Mouse (Mus musculus): ENCODE results near the gene Ptpn13. TPM values are rescaled to one million over a fixed set of nuclear protein-coding genes. Genes with fewer than 3 reads are reported as not detected.

Ptpn13 gene
- total and polyA plus RNA-seq, 3 experiments = 0.04 TPM; not detected in 2

DNA sequence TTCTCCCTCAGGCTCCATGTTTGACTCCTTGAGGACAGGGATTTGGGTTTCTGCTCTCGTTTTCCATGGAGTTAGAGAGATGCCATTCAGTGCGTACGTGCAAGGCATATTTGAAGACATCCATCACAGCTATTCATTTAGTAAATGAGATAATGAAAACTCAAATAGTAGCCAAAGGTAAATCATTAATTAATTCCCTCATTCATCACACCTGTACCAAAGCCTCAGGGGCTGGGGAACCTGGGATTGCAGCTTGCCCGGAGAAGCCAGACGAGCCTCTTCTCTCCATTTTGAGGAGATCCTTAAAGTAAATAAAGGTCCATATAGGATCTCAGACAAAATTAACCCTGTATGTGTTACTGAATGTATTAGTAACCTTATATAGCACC, 1.1 kb upstream of the Ptpn13 start:
- no peaks in the 10 kb centered on the region for H3K36me3 ChIP-seq (replicated peaks in 1 of 2; ENCODE audit: control insufficient read depth in 1 of 2, insufficient read depth in 1 of 2, low read length in 1 of 2)
- dilution Hi-C loops (cut with MboI; ENCODE audit: extremely low pct_ligation_motif_present, extremely low pct_unique_long_range_greater_than_20kb, low sequenced_read_pairs) = no loop called here
- H3K4me1 ChIP-seq (ENCODE audit: control insufficient read depth in 1 of 2, insufficient read depth in 2 of 2) = peaks cover 0 to 15% of the 10 kb centered on the region in 2 experiments; a peak in 2 of 4 replicates
- H3K9ac ChIP-seq (ENCODE audit: insufficient read depth, low read depth) = no peak overlapping the region
- H3K27ac ChIP-seq (ENCODE audit: insufficient read depth, low read depth) = no peak overlapping the region
- no peak for TF ChIP-seq HCFC1 (IDR thresholded peaks at IDR 0.05; ENCODE audit: low read depth, low read length)
- TF ChIP-seq ELF1 (IDR thresholded peaks at IDR 0.05; ENCODE audit: low read depth, low read length) = no peak
- no peak for TF ChIP-seq MXI1 (IDR thresholded peaks at IDR 0.05; ENCODE audit: low read depth, low read length)
- no peak for TF ChIP-seq EP300 (IDR thresholded peaks at IDR 0.05; ENCODE audit: low read length)
- no peak for TF ChIP-seq RAD21 (IDR thresholded peaks at IDR 0.05; ENCODE audit: low read depth, low read length)
- no peak for TF ChIP-seq SMC3 (IDR thresholded peaks at IDR 0.05; ENCODE audit: low read depth, low read length)
- no peak for TF ChIP-seq E2F4 (IDR thresholded peaks at IDR 0.05; ENCODE audit: insufficient replicate concordance, low read depth, low read length)
- TF ChIP-seq ETS1 (conservative IDR thresholded peaks at IDR 0.05; ENCODE audit: low read depth, low read length) = no peak
- no peak for TF ChIP-seq CHD2 (IDR thresholded peaks at IDR 0.05; ENCODE audit: low read length)
- TF ChIP-seq MAFK (IDR thresholded peaks at IDR 0.05; ENCODE audit: insufficient replicate concordance, low read length) = no peak
- TF ChIP-seq ZC3H11A (IDR thresholded peaks at IDR 0.05; ENCODE audit: low read depth, low read length) = no peak
- TF ChIP-seq JUN (IDR thresholded peaks at IDR 0.05; ENCODE audit: insufficient read depth, low read depth, low read length) = no peak
- TF ChIP-seq MAX (IDR thresholded peaks at IDR 0.05; ENCODE audit: low read length) = no peak
- TF ChIP-seq MEF2A (IDR thresholded peaks at IDR 0.05; ENCODE audit: borderline replicate concordance, low read depth, low read length) = no peak
- TF ChIP-seq SIN3A (IDR thresholded peaks at IDR 0.05; ENCODE audit: low read length) = no peak
- TF ChIP-seq ZMIZ1 (IDR thresholded peaks at IDR 0.05; ENCODE audit: low read depth, low read length) = no peak
- TF ChIP-seq BHLHE40 (IDR thresholded peaks at IDR 0.05; ENCODE audit: low read depth, low read length) = no peak
- TF ChIP-seq CTCF (conservative IDR thresholded peaks at IDR 0.05 in 1 of 2, IDR thresholded peaks at IDR 0.05 in 1 of 2; ENCODE audit: low read depth in 2 of 2, low read length in 2 of 2) = no peak
- H3K4me2 ChIP-seq (ENCODE audit: insufficient read depth, low read depth, poor library complexity, severe bottlenecking) = no peak overlapping the region
- peaks cover 12% of the 10 kb centered on the region for H3K9me3 ChIP-seq (replicated peaks; ENCODE audit: low read length)
- in situ Hi-C loops (cut with MboI; ENCODE audit: low pct_ligation_motif_present, low pct_unique_long_range_greater_than_20kb, low sequenced_read_pairs) = no loop called here
- H3K27me3 ChIP-seq (replicated peaks) = no peaks in the 10 kb centered on the region
- H3K79me2 ChIP-seq (replicated peaks; ENCODE audit: control insufficient read depth, extremely low read depth, insufficient read depth, poor library complexity, severe bottlenecking) = no peaks in the 10 kb centered on the region
- no peak for DNase-seq (ENCODE audit: extremely low read depth)
- H3K4me3 ChIP-seq (replicated peaks in 1 of 3; ENCODE audit: low read depth in 2 of 3, low read length in 2 of 3, poor library complexity in 1 of 3) = no peak overlapping the region

DNA sequence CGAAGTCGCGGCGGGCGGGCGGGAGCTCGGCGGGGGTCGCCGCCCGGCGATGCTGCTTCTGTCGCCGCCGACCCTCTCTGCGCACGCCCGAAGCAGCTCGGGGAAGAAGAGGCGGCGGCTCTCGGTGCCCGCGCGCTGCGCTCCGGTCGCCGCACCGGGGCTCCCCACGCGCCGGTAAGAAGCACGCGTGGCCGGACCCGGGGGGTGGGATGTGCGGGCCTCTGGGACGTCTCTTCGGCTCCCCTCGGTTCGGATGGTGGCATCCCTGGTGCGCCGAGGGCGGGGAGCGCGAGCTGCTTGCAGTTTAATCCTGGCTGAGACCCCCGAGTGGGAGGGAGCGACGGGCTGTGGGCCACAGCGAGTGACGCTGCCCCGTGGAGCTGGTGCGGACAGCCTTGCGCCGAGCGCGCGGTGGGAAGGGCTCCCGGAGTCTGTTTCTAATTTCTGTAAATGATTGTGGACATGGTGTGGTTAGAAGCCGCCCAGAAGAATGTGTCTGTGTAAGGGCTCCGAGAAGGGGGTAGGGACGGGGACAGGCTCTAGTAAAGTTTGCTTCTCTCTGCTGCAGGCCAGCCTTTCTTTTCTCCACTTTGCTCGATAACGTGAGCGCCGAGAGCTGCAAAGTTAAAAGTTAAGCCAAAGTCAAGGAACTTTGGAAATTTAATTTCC, 505 bp downstream of the Ptpn13 start:
- peaks cover 0 to 13% of the 10 kb centered on the region in 2 experiments; a peak in 2 of 4 replicates for H3K4me1 ChIP-seq (ENCODE audit: control insufficient read depth in 1 of 2, insufficient read depth in 2 of 2)
- no peaks in the 10 kb centered on the region for H3K27me3 ChIP-seq (replicated peaks)
- H3K4me3 ChIP-seq (replicated peaks in 1 of 3; ENCODE audit: low read depth in 2 of 3, low read length in 2 of 3, poor library complexity in 1 of 3) = no peak overlapping the region
- no peak overlapping the region for H3K4me2 ChIP-seq (ENCODE audit: insufficient read depth, low read depth, poor library complexity, severe bottlenecking)
- in situ Hi-C loops (cut with MboI; ENCODE audit: low pct_ligation_motif_present, low pct_unique_long_range_greater_than_20kb, low sequenced_read_pairs) = no loop called here
- no peaks in the 10 kb centered on the region for H3K79me2 ChIP-seq (replicated peaks; ENCODE audit: control insufficient read depth, extremely low read depth, insufficient read depth, poor library complexity, severe bottlenecking)
- DNase-seq (ENCODE audit: extremely low read depth) = no peak
- peaks cover 12% of the 10 kb centered on the region for H3K9me3 ChIP-seq (replicated peaks; ENCODE audit: low read length)
- TF ChIP-seq ZKSCAN1 (IDR thresholded peaks at IDR 0.05; ENCODE audit: borderline replicate concordance, low read depth, low read length) = no peak
- TF ChIP-seq POLR2A (IDR thresholded peaks at IDR 0.05; ENCODE audit: low read depth, low read length) = no peak
- TF ChIP-seq IRF4 (IDR thresholded peaks at IDR 0.05; ENCODE audit: low read depth, low read length) = no peak
- no peak for TF ChIP-seq HCFC1 (IDR thresholded peaks at IDR 0.05; ENCODE audit: low read depth, low read length)
- no peak for TF ChIP-seq CTCF (conservative IDR thresholded peaks at IDR 0.05 in 1 of 2, IDR thresholded peaks at IDR 0.05 in 1 of 2; ENCODE audit: low read depth in 2 of 2, low read length in 2 of 2)
- TF ChIP-seq JUND (conservative IDR thresholded peaks at IDR 0.05; ENCODE audit: low read depth, low read length) = no peak
- TF ChIP-seq GABPA (IDR thresholded peaks at IDR 0.05; ENCODE audit: insufficient replicate concordance, low read depth, low read length) = no peak
- no peak for TF ChIP-seq ZMIZ1 (IDR thresholded peaks at IDR 0.05; ENCODE audit: low read depth, low read length)
- no peak for TF ChIP-seq ZC3H11A (IDR thresholded peaks at IDR 0.05; ENCODE audit: low read depth, low read length)
- no peak for TF ChIP-seq NELFE (IDR thresholded peaks at IDR 0.05; ENCODE audit: low read depth, low read length)
- TF ChIP-seq MAFK (IDR thresholded peaks at IDR 0.05; ENCODE audit: insufficient replicate concordance, low read length) = no peak
- no peak for TF ChIP-seq JUN (IDR thresholded peaks at IDR 0.05; ENCODE audit: insufficient read depth, low read depth, low read length)
- TF ChIP-seq MYC (IDR thresholded peaks at IDR 0.05; ENCODE audit: low read depth, low read length) = no peak
- no peak for TF ChIP-seq NRF1 (IDR thresholded peaks at IDR 0.05; ENCODE audit: low read depth, low read length)
- no peak overlapping the region for H3K9ac ChIP-seq (ENCODE audit: insufficient read depth, low read depth)
- dilution Hi-C loops (cut with MboI; ENCODE audit: extremely low pct_ligation_motif_present, extremely low pct_unique_long_range_greater_than_20kb, low sequenced_read_pairs) = no loop called here
- H3K27ac ChIP-seq (ENCODE audit: insufficient read depth, low read depth) = no peak overlapping the region
- H3K36me3 ChIP-seq (replicated peaks in 1 of 2; ENCODE audit: control insufficient read depth in 1 of 2, insufficient read depth in 1 of 2, low read length in 1 of 2) = no peaks in the 10 kb centered on the region

Data from CH12.LX (cell line).